Comparison of ENCODE assay signal across 9 mouse cellular contexts in genomic region chr1:75479635-75479989, GRCm38 (mm10). TPM values are rescaled to one million over a fixed set of nuclear protein-coding genes. Genes with fewer than 3 reads are reported as not detected.
A peak's percentile ranks its signal among the peaks of the same experiment; 100 is the strongest.
DNase-seq lines count a peak whose midpoint lies in the region; ATAC-seq and TF ChIP-seq lines count a peak whose summit lies in the region.
"Had no signal": no experiment of that assay in that cellular context is flagged by ENCODE, and none has a peak within 500 bp of the region (broad histone marks: within the 10 kb centered on the region; RNA-seq: fewer than 3 reads in every experiment).

No protein-coding gene starts in this region.

- peaks cover 58% of the 10 kb centered on the region for H3K27me3 ChIP-seq in heart, postnatal 0 days (ENCODE audit: control insufficient read depth, insufficient read depth, low read length)
- peaks cover 18% of the 10 kb centered on the region for H3K27me3 ChIP-seq in hindbrain, embryonic 11.5 days (ENCODE audit: control insufficient read depth, insufficient read depth, low read length)
- H3K27me3 ChIP-seq in midbrain, embryonic 12.5 days = peaks cover 47% of the 10 kb centered on the region

- no peak overlapping the region for H3K9ac ChIP-seq in heart, postnatal 0 days (replicated peaks; ENCODE audit: low read depth, low read length)
- H3K9ac ChIP-seq in hindbrain, embryonic 11.5 days (ENCODE audit: low read depth, low read length) = peak overlapping the region; percentile 84
- H3K9ac ChIP-seq in midbrain, embryonic 12.5 days (replicated peaks) = peak overlapping the region; percentile 70

- DNase-seq in heart, postnatal 0 days (ENCODE audit: low spot score) = no peak
- no peak for DNase-seq in heart, postnatal 10 days
- DNase-seq in hindbrain, embryonic 11.5 days (ENCODE audit: low spot score) = no peak
- DNase-seq in T-cell, adult 2 months (ENCODE audit: low spot score) = no peak
- no peak for DNase-seq in left cerebral cortex, postnatal 14 days (ENCODE audit: low spot score in 2 of 2)
- no peak for DNase-seq in kidney, adult 18-20 months

- no peak for TF ChIP-seq CTCF in heart, postnatal 0 days (IDR thresholded peaks at IDR 0.05; ENCODE audit: low read depth)
- TF ChIP-seq CTCF in bone marrow macrophage, adult 2 months (IDR thresholded peaks at IDR 0.05; ENCODE audit: low read depth, low read length) = no peak

- peaks cover 7% of the 10 kb centered on the region; the same call in 1 of the 2 replicates for H3K4me1 ChIP-seq in heart, postnatal 0 days (ENCODE audit: control insufficient read depth, insufficient read depth)
- H3K4me1 ChIP-seq in bone marrow macrophage, adult 2 months (ENCODE audit: control insufficient read depth, insufficient read depth, low read length) = 0 out of 2 replicates have a peak, but pooled peaks cover 3% of the 10 kb centered on the region
- H3K4me1 ChIP-seq in hindbrain, embryonic 11.5 days (replicated peaks; ENCODE audit: control insufficient read depth, insufficient read depth, low read length) = 0 out of 2 replicates have a peak, but pooled peaks cover 3% of the 10 kb centered on the region
- peaks cover 38% of the 10 kb centered on the region for H3K4me1 ChIP-seq in midbrain, embryonic 12.5 days

- peak overlapping the region; percentile 76 for H3K4me3 ChIP-seq in heart, postnatal 0 days (ENCODE audit: low read depth, low read length)
- peak overlapping the region; percentile 56; the same call in 1 of the 2 replicates for H3K4me3 ChIP-seq in bone marrow macrophage, adult 2 months (ENCODE audit: insufficient read depth, low read length)
- peak overlapping the region; percentile 88 for H3K4me3 ChIP-seq in hindbrain, embryonic 11.5 days (ENCODE audit: low read depth, low read length)
- H3K4me3 ChIP-seq in midbrain, embryonic 12.5 days = peak overlapping the region; percentile 82

- WGBS in heart, postnatal 0 days = 3% methylated on average over 14 of the region's 24 CpGs
- 2% methylated on average over 23 of the region's 24 CpGs for WGBS in hindbrain, embryonic 11.5 days
- 1% methylated on average over 24 of the region's 24 CpGs for WGBS in midbrain, embryonic 12.5 days

- no peaks in the 10 kb centered on the region for H3K9me3 ChIP-seq in heart, postnatal 0 days (replicated peaks; ENCODE audit: control insufficient read depth, low read length)
- H3K9me3 ChIP-seq in hindbrain, embryonic 11.5 days (ENCODE audit: control insufficient read depth, low read length) = no peaks in the 10 kb centered on the region
- H3K9me3 ChIP-seq in midbrain, embryonic 12.5 days = no peaks in the 10 kb centered on the region

- peak overlapping the region; percentile 93 for H3K4me2 ChIP-seq in heart, postnatal 0 days (ENCODE audit: low read depth, low read length)
- peak overlapping the region; percentile 92 for H3K4me2 ChIP-seq in hindbrain, embryonic 11.5 days (replicated peaks; ENCODE audit: low read depth, low read length)
- peak overlapping the region; percentile 90 for H3K4me2 ChIP-seq in midbrain, embryonic 12.5 days (replicated peaks)

- H3K36me3 ChIP-seq in heart, postnatal 0 days (replicated peaks; ENCODE audit: control insufficient read depth, insufficient read depth, low read length) = peaks cover 14% of the 10 kb centered on the region
- peaks cover 11% of the 10 kb centered on the region; the same call in 1 of the 2 replicates for H3K36me3 ChIP-seq in hindbrain, embryonic 11.5 days (ENCODE audit: control insufficient read depth, insufficient read depth, low read length)
- peaks cover 40% of the 10 kb centered on the region for H3K36me3 ChIP-seq in midbrain, embryonic 12.5 days

- intact Hi-C loops in heart, postnatal 10 days (cut with DNase I) = no loop called here
- intact Hi-C loops in left cerebral cortex, postnatal 14 days (cut with DNase I) = loop anchor here (5.0 kb wide), 1 partner anchor 118 kb away; no protein-coding TSS in a partner anchor

- no peak overlapping the region for H3K27ac ChIP-seq in heart, postnatal 0 days (ENCODE audit: low read depth)
- no peak overlapping the region for H3K27ac ChIP-seq in bone marrow macrophage, adult 2 months (ENCODE audit: insufficient read depth, low read depth, low read length)
- 0 out of 2 replicates have a peak overlapping the region, but pooled peaks have one; percentile 65 for H3K27ac ChIP-seq in hindbrain, embryonic 11.5 days (ENCODE audit: low read depth, low read length)
- H3K27ac ChIP-seq in midbrain, embryonic 12.5 days (replicated peaks) = peak overlapping the region; percentile 78

- no peak for ATAC-seq in heart, postnatal 0 days (ENCODE audit: insufficient read depth, low read depth)
- ATAC-seq in hindbrain, embryonic 11.5 days (ENCODE audit: low FRiP score) = peak; percentile 68
- ATAC-seq in midbrain, embryonic 12.5 days (ENCODE audit: low FRiP score, low read depth) = no peak; the same call in none of the 2 replicates

- TF ChIP-seq POLR2A in bone marrow macrophage, adult 2 months (IDR thresholded peaks at IDR 0.05; ENCODE audit: borderline replicate concordance, low read depth, low read length) = no peak

- TF ChIP-seq EP300 in heart, postnatal 0 days (IDR thresholded peaks at IDR 0.05; ENCODE audit: low read depth) = no peak

RNA-seq across cellular contexts. Expression of gene Tmem198, which starts 0.3 kb away (rescaled TPM):
- not detected in 2 replicates for total RNA-seq in heart, postnatal 0 days (2014; rRNA removed; ENCODE audit: low replicate concordance)
- 0.61 and 0.81 TPM in 2 replicates for polyA plus RNA-seq in heart, postnatal 0 days (2015; fragmentation: Nextera tagmentation; extraction: Ambion mirVana)
- total RNA-seq in heart, postnatal 10 days (2021) = under 1 TPM; 0.38 to 0.52 TPM
- polyA plus RNA-seq in bone marrow macrophage, adult 2 months (2012; ENCODE audit: insufficient read depth, insufficient read length, missing spikeins) = not detected in 2 replicates
- 11.1 and 11.6 TPM in 2 replicates for polyA plus RNA-seq in hindbrain, embryonic 11.5 days (2014; fragmentation: Nextera tagmentation; extraction: Ambion mirVana)
- polyA plus RNA-seq in midbrain, embryonic 12.5 days (2016; fragmentation: Nextera tagmentation; extraction: Ambion mirVana) = 26.5 and 27.6 TPM in 2 replicates
- total RNA-seq in left cerebral cortex, postnatal 14 days (2021) = 10 to 100 TPM; 76.1 to 77.3 TPM

RNA-seq across cellular contexts. Expression of gene Chpf, which starts 0.5 kb away (rescaled TPM):
- total RNA-seq in heart, postnatal 0 days (2014; rRNA removed; ENCODE audit: low replicate concordance) = 47.7 and 53.3 TPM in 2 replicates
- 19.1 and 19.3 TPM in 2 replicates for polyA plus RNA-seq in heart, postnatal 0 days (2015; fragmentation: Nextera tagmentation; extraction: Ambion mirVana)
- 10 to 100 TPM; 38.6 to 39.5 TPM for total RNA-seq in heart, postnatal 10 days (2021)
- polyA plus RNA-seq in bone marrow macrophage, adult 2 months (2012; ENCODE audit: insufficient read depth, insufficient read length, missing spikeins) = 0.95 and 1.3 TPM in 2 replicates
- 17.8 and 20.2 TPM in 2 replicates for polyA plus RNA-seq in hindbrain, embryonic 11.5 days (2014; fragmentation: Nextera tagmentation; extraction: Ambion mirVana)
- polyA plus RNA-seq in midbrain, embryonic 12.5 days (2016; fragmentation: Nextera tagmentation; extraction: Ambion mirVana) = 35.9 and 36.3 TPM in 2 replicates
- 10 to 100 TPM; 77.0 to 79.3 TPM for total RNA-seq in left cerebral cortex, postnatal 14 days (2021)

RNA-seq across cellular contexts. Expression of gene Obsl1, which starts 26.6 kb away (rescaled TPM):
- total RNA-seq in heart, postnatal 0 days (2014; rRNA removed; ENCODE audit: low replicate concordance) = 293 and 367 TPM in 2 replicates
- polyA plus RNA-seq in heart, postnatal 0 days (2015; fragmentation: Nextera tagmentation; extraction: Ambion mirVana) = 45.8 and 46.8 TPM in 2 replicates
- total RNA-seq in heart, postnatal 10 days (2021) = 100 to 1,000 TPM; 171 to 173 TPM
- polyA plus RNA-seq in bone marrow macrophage, adult 2 months (2012; ENCODE audit: insufficient read depth, insufficient read length, missing spikeins) = 0.33 TPM in 1 of 2 replicates, not detected in the other
- 34.0 and 34.4 TPM in 2 replicates for polyA plus RNA-seq in hindbrain, embryonic 11.5 days (2014; fragmentation: Nextera tagmentation; extraction: Ambion mirVana)
- polyA plus RNA-seq in midbrain, embryonic 12.5 days (2016; fragmentation: Nextera tagmentation; extraction: Ambion mirVana) = 42.7 and 46.6 TPM in 2 replicates
- total RNA-seq in left cerebral cortex, postnatal 14 days (2021) = 10 to 100 TPM; 33.4 to 35.1 TPM
- total RNA-seq: neutrophil, adult 5-6 weeks had no signal

RNA-seq across cellular contexts. Expression of gene Inha, which starts 27.3 kb away (rescaled TPM):
- 5.7 and 8.2 TPM in 2 replicates for total RNA-seq in heart, postnatal 0 days (2014; rRNA removed; ENCODE audit: low replicate concordance)
- 6.4 and 7.3 TPM in 2 replicates for polyA plus RNA-seq in heart, postnatal 0 days (2015; fragmentation: Nextera tagmentation; extraction: Ambion mirVana)
- total RNA-seq in heart, postnatal 10 days (2021) = 1 to 10 TPM; 5.1 to 8.5 TPM
- not detected in 2 replicates for polyA plus RNA-seq in bone marrow macrophage, adult 2 months (2012; ENCODE audit: insufficient read depth, insufficient read length, missing spikeins)
- polyA plus RNA-seq in hindbrain, embryonic 11.5 days (2014; fragmentation: Nextera tagmentation; extraction: Ambion mirVana) = 1.3 and 2.0 TPM in 2 replicates
- polyA plus RNA-seq in midbrain, embryonic 12.5 days (2016; fragmentation: Nextera tagmentation; extraction: Ambion mirVana) = 7.2 and 8.9 TPM in 2 replicates
- total RNA-seq in left cerebral cortex, postnatal 14 days (2021) = 10 to 100 TPM; 30.7 to 31.9 TPM
- total RNA-seq: neutrophil, adult 5-6 weeks had no signal

RNA-seq across cellular contexts. Expression of gene Asic4, which starts 29.4 kb away (rescaled TPM):
- total RNA-seq in heart, postnatal 0 days (2014; rRNA removed; ENCODE audit: low replicate concordance) = not detected in 2 replicates
- 0.04 and 0.07 TPM in 2 replicates for polyA plus RNA-seq in heart, postnatal 0 days (2015; fragmentation: Nextera tagmentation; extraction: Ambion mirVana)
- not detected for total RNA-seq in heart, postnatal 10 days (2021)
- not detected in 2 replicates for polyA plus RNA-seq in bone marrow macrophage, adult 2 months (2012; ENCODE audit: insufficient read depth, insufficient read length, missing spikeins)
- 1.9 and 4.4 TPM in 2 replicates for polyA plus RNA-seq in hindbrain, embryonic 11.5 days (2014; fragmentation: Nextera tagmentation; extraction: Ambion mirVana)
- polyA plus RNA-seq in midbrain, embryonic 12.5 days (2016; fragmentation: Nextera tagmentation; extraction: Ambion mirVana) = 45.0 and 47.7 TPM in 2 replicates
- total RNA-seq in left cerebral cortex, postnatal 14 days (2021) = 10 to 100 TPM; 14.9 to 17.7 TPM
- total RNA-seq: neutrophil, adult 5-6 weeks had no signal

Comparison
In these comparisons a context has a peak if more than half of its experiments do, and no peak if none do; other contexts are left out.
1. H3K27ac ChIP-seq: peak in hindbrain, embryonic 11.5 days (single experiment) and midbrain, embryonic 12.5 days (single experiment); none in heart, postnatal 0 days (single experiment) and bone marrow macrophage, adult 2 months (single experiment).
2. RNA of gene Obsl1, which starts 26.6 kb away (polyA plus RNA-seq): 42.7 to 46.6 TPM in midbrain, embryonic 12.5 days, 45.8 to 46.8 TPM in heart, postnatal 0 days and 34.0 to 34.4 TPM in hindbrain, embryonic 11.5 days; 0.33 TPM in bone marrow macrophage, adult 2 months; every median in the first group is over 10 times any median in the second.
3. Peak in every context shown above with its lines, with median percentiles within 50 percentile points of each other: H3K4me2 ChIP-seq and H3K4me3 ChIP-seq.